Mouse (Mus musculus) central nervous system, embryonic 18 days (tissue): ENCODE data around the gene Atp23. TPM values are rescaled to one million over a fixed set of nuclear protein-coding genes. Genes with fewer than 3 reads are reported as not detected.

Source experiments
- polyA plus RNA-seq: library from polyadenylated mRNA; depleted of rRNA; stranded (reverse); fragments of >200 nt; gene quantifications from 2 replicates; pipeline ENCODE4 v1.2.3, GENCODE M21; 2012; rRNA removed

Gene Atp23
- polyA plus RNA-seq, result 11.9 and 12.4 TPM in 2 replicates

DNA sequence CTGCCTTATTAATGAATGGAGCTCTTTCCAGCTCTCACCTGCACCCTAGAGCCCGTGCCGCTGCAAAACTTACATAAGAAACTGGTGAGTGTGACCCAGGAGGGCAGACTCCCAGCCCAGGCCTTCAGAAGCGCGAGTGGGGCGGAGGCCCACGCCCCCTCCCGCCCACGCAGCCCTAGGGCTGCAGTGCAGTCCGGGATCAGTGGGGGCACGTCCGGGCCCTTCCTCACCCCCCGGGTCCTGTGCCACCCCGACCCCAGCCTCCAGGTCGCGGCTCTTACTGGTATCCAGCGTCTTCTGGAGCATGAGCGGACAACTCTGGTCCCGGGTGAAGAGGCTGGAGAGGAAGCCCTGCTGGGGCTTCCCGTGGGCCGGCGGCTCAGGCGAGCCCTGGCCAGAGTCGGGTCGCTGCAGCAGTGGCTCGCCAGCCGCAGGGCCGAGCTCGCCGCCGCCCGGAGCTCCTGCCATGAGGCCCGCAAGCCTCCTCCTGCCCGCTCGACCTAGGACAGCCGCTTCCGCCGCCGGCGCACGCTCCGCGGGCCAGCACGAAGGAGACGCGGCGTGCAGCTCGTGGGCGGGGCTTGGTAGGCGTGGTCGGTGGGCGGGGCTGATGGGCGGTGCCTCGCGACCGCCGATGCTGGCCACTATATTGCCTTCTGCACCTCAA is at the start of gene Atp23:
Gene Atp23, minus strand, starts transcription at position 535 of the 667 bp plus-strand sequence.

Other genes with a start within 250 kb of the Atp23 start
- gene Ctdsp2, start 77.4 kb upstream of the Atp23 start, polyA plus RNA-seq, result 49.6 and 51.2 TPM in 2 replicates
- 0.31 and 2.3 TPM in 2 replicates for gene Avil, start 99.4 kb upstream of the Atp23 start, polyA plus RNA-seq
- 40.5 and 47.7 TPM in 2 replicates for gene Tsfm, start 129.5 kb upstream of the Atp23 start, polyA plus RNA-seq
- 16.7 and 18.3 TPM in 2 replicates for gene Mettl1, start 140.1 kb upstream of the Atp23 start, polyA plus RNA-seq
- gene Eef1akmt3, start 140.2 kb upstream of the Atp23 start, polyA plus RNA-seq, result 0.39 and 0.47 TPM in 2 replicates
- 0.88 and 0.91 TPM in 2 replicates for gene Cyp27b1, start 146.9 kb upstream of the Atp23 start, polyA plus RNA-seq
- 37.5 and 40.2 TPM in 2 replicates for gene March9, start 158.8 kb upstream of the Atp23 start, polyA plus RNA-seq
- 579 and 618 TPM in 2 replicates for gene Cdk4, start 162.2 kb upstream of the Atp23 start, polyA plus RNA-seq
- 74.7 and 75.1 TPM in 2 replicates for gene Tspan31, start 168.9 kb upstream of the Atp23 start, polyA plus RNA-seq
- gene Agap2, start 173.9 kb upstream of the Atp23 start, polyA plus RNA-seq, result 143 and 168 TPM in 2 replicates
- gene Os9, start 219.8 kb upstream of the Atp23 start, polyA plus RNA-seq, result 71.6 and 74.0 TPM in 2 replicates